Mouse (Mus musculus) cerebellum, adult 11-12 months (tissue): ENCODE measurements around the gene Farp1.

Source experiments
- DNase-seq: peaks from one replicate; pipeline ENCODE4 v3.0.0; 2022

The Farp1 gene

GRCm38 (mm10) chr14:121058481-121058880, 23.5 kb downstream of the Farp1 start:
- no peak for DNase-seq

- peak; percentile 34 for DNase-seq
Observed at GRCm38 (mm10) chr14:121059266-121059665, 24.3 kb downstream of the Farp1 start.

- DNase-seq, result no peak
Observed at GRCm38 (mm10) chr14:121060484-121060883, 25.5 kb downstream of the Farp1 start.

- DNase-seq, result no peak
Observed at GRCm38 (mm10) chr14:121061686-121062085, 26.7 kb downstream of the Farp1 start.

GRCm38 (mm10) chr14:121062238-121063082, 27.5 kb downstream of the Farp1 start:
- peak; percentile 60 for DNase-seq

GRCm38 (mm10) chr14:121064726-121065125, 29.7 kb downstream of the Farp1 start:
- DNase-seq, result peak; percentile 39

- DNase-seq, result no peak
Observed at GRCm38 (mm10) chr14:121073093-121073866, 38.3 kb downstream of the Farp1 start.

- no peak for DNase-seq
Observed at GRCm38 (mm10) chr14:121074197-121074734, 39.3 kb downstream of the Farp1 start.

- no peak for DNase-seq
Observed at GRCm38 (mm10) chr14:121080739-121081138, 45.7 kb downstream of the Farp1 start.

- no peak for DNase-seq
Observed at GRCm38 (mm10) chr14:121082341-121082740, 47.3 kb downstream of the Farp1 start.

- DNase-seq, result no peak
Observed at GRCm38 (mm10) chr14:121082793-121083192, 47.8 kb downstream of the Farp1 start.

GRCm38 (mm10) chr14:121083352-121083751, 48.4 kb downstream of the Farp1 start:
- no peak for DNase-seq

- no peak for DNase-seq
Observed at GRCm38 (mm10) chr14:121092517-121092916, 57.5 kb downstream of the Farp1 start.

GRCm38 (mm10) chr14:121093860-121094259, 58.9 kb downstream of the Farp1 start:
- no peak for DNase-seq

- no peak for DNase-seq
Observed at GRCm38 (mm10) chr14:121097640-121098435, 62.8 kb downstream of the Farp1 start.

- no peak for DNase-seq
Observed at GRCm38 (mm10) chr14:121099120-121099519, 64.1 kb downstream of the Farp1 start.

- no peak for DNase-seq
Observed at GRCm38 (mm10) chr14:121099876-121100275, 64.9 kb downstream of the Farp1 start.

- DNase-seq, result no peak
Observed at GRCm38 (mm10) chr14:121100829-121101228, 65.8 kb downstream of the Farp1 start.

- no peak for DNase-seq
Observed at GRCm38 (mm10) chr14:121101531-121101930, 66.5 kb downstream of the Farp1 start.

GRCm38 (mm10) chr14:121102599-121102998, 67.6 kb downstream of the Farp1 start:
- no peak for DNase-seq

- peak; percentile 47 for DNase-seq
Observed at GRCm38 (mm10) chr14:121103459-121103858, 68.5 kb downstream of the Farp1 start.

GRCm38 (mm10) chr14:121104760-121105329, 69.8 kb downstream of the Farp1 start:
- DNase-seq, result no peak
